11 mouse cellular contexts compared by ENCODE assay signal in genomic region chr8:94964828-94965227, GRCm38 (mm10). TPM values are rescaled to one million over a fixed set of nuclear protein-coding genes. Genes with fewer than 3 reads are reported as not detected.
A peak's percentile ranks its signal among the peaks of the same experiment; 100 is the strongest.
DNase-seq lines count a peak whose midpoint lies in the region; ATAC-seq lines count a peak whose summit lies in the region.
"Had no signal": no experiment of that assay in that cellular context is flagged by ENCODE, and none has a peak within 500 bp of the region (broad histone marks: within the 10 kb centered on the region; RNA-seq: fewer than 3 reads in every experiment).

No protein-coding gene starts in this region.

- peaks cover 4% of the 10 kb centered on the region; the same call in 1 of the 2 replicates for H3K27me3 ChIP-seq in forebrain, embryonic 10.5 days (ENCODE audit: poor library complexity, severe bottlenecking)
- H3K27me3 ChIP-seq in forebrain, embryonic 12.5 days, result no peaks in the 10 kb centered on the region
- H3K27me3 ChIP-seq in liver, embryonic 15.5 days, result no peaks in the 10 kb centered on the region
- H3K27me3 ChIP-seq in forebrain, embryonic 13.5 days, result no peaks in the 10 kb centered on the region
- no peaks in the 10 kb centered on the region for H3K27me3 ChIP-seq in midbrain, embryonic 11.5 days (ENCODE audit: control insufficient read depth, insufficient read depth, low read length)

- 0 out of 2 replicates have a peak overlapping the region, but pooled peaks have one; percentile 6 for H3K27ac ChIP-seq in forebrain, embryonic 10.5 days
- H3K27ac ChIP-seq in forebrain, embryonic 12.5 days, result no peak overlapping the region
- H3K27ac ChIP-seq in liver, embryonic 15.5 days (replicated peaks), result peak overlapping the region; percentile 95
- no peak overlapping the region for H3K27ac ChIP-seq in forebrain, embryonic 13.5 days
- H3K27ac ChIP-seq in midbrain, embryonic 11.5 days (ENCODE audit: low read depth, low read length), result no peak overlapping the region
- H3K27ac ChIP-seq: hindbrain, postnatal 0 days had no signal

- no peak overlapping the region for H3K9ac ChIP-seq in forebrain, embryonic 12.5 days
- peak overlapping the region; percentile 43 for H3K9ac ChIP-seq in liver, embryonic 15.5 days
- no peak overlapping the region for H3K9ac ChIP-seq in forebrain, embryonic 13.5 days
- no peak overlapping the region for H3K9ac ChIP-seq in midbrain, embryonic 11.5 days (ENCODE audit: low read length)

- H3K9me3 ChIP-seq in forebrain, embryonic 10.5 days, result no peaks in the 10 kb centered on the region
- H3K9me3 ChIP-seq in forebrain, embryonic 12.5 days, result no peaks in the 10 kb centered on the region
- H3K9me3 ChIP-seq in liver, embryonic 15.5 days (replicated peaks), result no peaks in the 10 kb centered on the region
- H3K9me3 ChIP-seq in forebrain, embryonic 13.5 days (replicated peaks), result no peaks in the 10 kb centered on the region
- H3K9me3 ChIP-seq in midbrain, embryonic 11.5 days (ENCODE audit: control insufficient read depth, low read length), result no peaks in the 10 kb centered on the region

- H3K4me2 ChIP-seq in forebrain, embryonic 12.5 days, result no peak overlapping the region
- peak overlapping the region; percentile 54 for H3K4me2 ChIP-seq in liver, embryonic 15.5 days
- no peak overlapping the region for H3K4me2 ChIP-seq in forebrain, embryonic 13.5 days
- H3K4me2 ChIP-seq in midbrain, embryonic 11.5 days, result no peak overlapping the region

- H3K36me3 ChIP-seq in forebrain, embryonic 10.5 days (replicated peaks), result no peaks in the 10 kb centered on the region
- no peaks in the 10 kb centered on the region for H3K36me3 ChIP-seq in forebrain, embryonic 12.5 days (replicated peaks)
- no peaks in the 10 kb centered on the region for H3K36me3 ChIP-seq in liver, embryonic 15.5 days (replicated peaks)
- H3K36me3 ChIP-seq in forebrain, embryonic 13.5 days (ENCODE audit: poor library complexity, severe bottlenecking), result no peaks in the 10 kb centered on the region
- no peaks in the 10 kb centered on the region for H3K36me3 ChIP-seq in midbrain, embryonic 11.5 days (ENCODE audit: control insufficient read depth, insufficient read depth, low read length)

- DNase-seq in forebrain, embryonic 10.5 days (ENCODE audit: extremely low spot score, low spot score), result no peak
- peak; percentile 46 for DNase-seq in spleen, adult 12 weeks (ENCODE audit: low spot score)
- no peak for DNase-seq in spleen, adult 18-20 months
- peak; percentile 86 for DNase-seq in yolk sac, embryonic 10.5 days (ENCODE audit: low spot score)
- DNase-seq in midbrain, embryonic 11.5 days (ENCODE audit: low spot score, missing footprints), result no peak
- DNase-seq: midbrain, embryonic 14.5 days; right cerebral cortex, postnatal 14 days had no signal

- no peak for ATAC-seq in forebrain, embryonic 12.5 days (ENCODE audit: low FRiP score)
- ATAC-seq in liver, embryonic 15.5 days (ENCODE audit: insufficient read depth), result peak; percentile 93
- no peak for ATAC-seq in forebrain, embryonic 13.5 days
- no peak for ATAC-seq in midbrain, embryonic 11.5 days (ENCODE audit: low FRiP score)
- ATAC-seq: hindbrain, postnatal 0 days had no signal

- peaks cover 7% of the 10 kb centered on the region; the same call in 1 of the 2 replicates for H3K4me1 ChIP-seq in forebrain, embryonic 10.5 days
- H3K4me1 ChIP-seq in forebrain, embryonic 12.5 days, result no peaks in the 10 kb centered on the region
- H3K4me1 ChIP-seq in liver, embryonic 15.5 days (replicated peaks), result peaks cover 87% of the 10 kb centered on the region
- H3K4me1 ChIP-seq in forebrain, embryonic 13.5 days, result peaks cover 10% of the 10 kb centered on the region
- H3K4me1 ChIP-seq in midbrain, embryonic 11.5 days (ENCODE audit: control insufficient read depth, insufficient read depth, low read length), result no peaks in the 10 kb centered on the region

- H3K4me3 ChIP-seq in forebrain, embryonic 10.5 days, result no peak overlapping the region
- no peak overlapping the region for H3K4me3 ChIP-seq in forebrain, embryonic 12.5 days (replicated peaks)
- H3K4me3 ChIP-seq in liver, embryonic 15.5 days (replicated peaks), result peak overlapping the region; percentile 35
- no peak overlapping the region for H3K4me3 ChIP-seq in forebrain, embryonic 13.5 days
- no peak overlapping the region for H3K4me3 ChIP-seq in midbrain, embryonic 11.5 days (ENCODE audit: low read depth, low read length)

- WGBS in forebrain, embryonic 10.5 days, result 78% methylated on average over 10 of the region's 10 CpGs
- WGBS in forebrain, embryonic 12.5 days, result 80% methylated on average over 10 of the region's 10 CpGs
- under 1% methylated on average over 10 of the region's 10 CpGs for WGBS in liver, embryonic 15.5 days (ENCODE audit: insufficient replicate concordance)
- WGBS in forebrain, embryonic 13.5 days, result 80% methylated on average over 10 of the region's 10 CpGs
- 66% methylated on average over 10 of the region's 10 CpGs for WGBS in midbrain, embryonic 11.5 days

RNA-seq across cellular contexts. Expression of gene Adgrg1, which starts 9.7 kb away (rescaled TPM):
- 94.8 and 107 TPM in 2 replicates for polyA plus RNA-seq in forebrain, embryonic 10.5 days (2016; fragmentation: Nextera tagmentation; extraction: Ambion mirVana)
- polyA plus RNA-seq in forebrain, embryonic 12.5 days (2016; fragmentation: Nextera tagmentation; extraction: Ambion mirVana), result 180 and 222 TPM in 2 replicates
- polyA plus RNA-seq in liver, embryonic 15.5 days (2015; fragmentation: Nextera tagmentation; extraction: Ambion mirVana), result 45.2 and 46.1 TPM in 2 replicates
- polyA plus RNA-seq in forebrain, embryonic 13.5 days (2015; fragmentation: Nextera tagmentation; extraction: Ambion mirVana), result 156 and 178 TPM in 2 replicates
- 153 and 157 TPM in 2 replicates for polyA plus RNA-seq in midbrain, embryonic 11.5 days (2014; fragmentation: Nextera tagmentation; extraction: Ambion mirVana)

RNA-seq across cellular contexts. Expression of gene Adgrg5, which starts 41.3 kb away (rescaled TPM):
- polyA plus RNA-seq in forebrain, embryonic 10.5 days (2016; fragmentation: Nextera tagmentation; extraction: Ambion mirVana), result 0.43 and 0.62 TPM in 2 replicates
- polyA plus RNA-seq in forebrain, embryonic 12.5 days (2016; fragmentation: Nextera tagmentation; extraction: Ambion mirVana), result not detected in 2 replicates
- polyA plus RNA-seq in liver, embryonic 15.5 days (2015; fragmentation: Nextera tagmentation; extraction: Ambion mirVana), result 0.25 TPM in 2 replicates
- 0.19 TPM in 1 of 2 replicates, not detected in the other for polyA plus RNA-seq in forebrain, embryonic 13.5 days (2015; fragmentation: Nextera tagmentation; extraction: Ambion mirVana)
- polyA plus RNA-seq in midbrain, embryonic 11.5 days (2014; fragmentation: Nextera tagmentation; extraction: Ambion mirVana), result 0.36 and 0.40 TPM in 2 replicates

RNA-seq across cellular contexts. Expression of gene Ccdc102a, which starts 46.9 kb away (rescaled TPM):
- polyA plus RNA-seq in forebrain, embryonic 10.5 days (2016; fragmentation: Nextera tagmentation; extraction: Ambion mirVana), result 11.9 and 13.5 TPM in 2 replicates
- polyA plus RNA-seq in forebrain, embryonic 12.5 days (2016; fragmentation: Nextera tagmentation; extraction: Ambion mirVana), result 11.8 and 15.9 TPM in 2 replicates
- polyA plus RNA-seq in liver, embryonic 15.5 days (2015; fragmentation: Nextera tagmentation; extraction: Ambion mirVana), result 2.3 TPM in 2 replicates
- 5.6 TPM in 2 replicates for polyA plus RNA-seq in forebrain, embryonic 13.5 days (2015; fragmentation: Nextera tagmentation; extraction: Ambion mirVana)
- 13.5 and 15.9 TPM in 2 replicates for polyA plus RNA-seq in midbrain, embryonic 11.5 days (2014; fragmentation: Nextera tagmentation; extraction: Ambion mirVana)

RNA-seq across cellular contexts. Expression of gene Adgrg3, which starts 52.7 kb away (rescaled TPM):
- polyA plus RNA-seq in forebrain, embryonic 10.5 days (2016; fragmentation: Nextera tagmentation; extraction: Ambion mirVana), result 4.9 and 5.2 TPM in 2 replicates
- polyA plus RNA-seq in forebrain, embryonic 12.5 days (2016; fragmentation: Nextera tagmentation; extraction: Ambion mirVana), result 1.7 and 2.4 TPM in 2 replicates
- 8.3 and 9.3 TPM in 2 replicates for polyA plus RNA-seq in liver, embryonic 15.5 days (2015; fragmentation: Nextera tagmentation; extraction: Ambion mirVana)
- 0.79 and 1.0 TPM in 2 replicates for polyA plus RNA-seq in forebrain, embryonic 13.5 days (2015; fragmentation: Nextera tagmentation; extraction: Ambion mirVana)
- 2.6 and 2.8 TPM in 2 replicates for polyA plus RNA-seq in midbrain, embryonic 11.5 days (2014; fragmentation: Nextera tagmentation; extraction: Ambion mirVana)

Comparison
In these comparisons a context has a peak if more than half of its experiments do, and no peak if none do; other contexts are left out.
1. DNase-seq: peak in spleen, adult 12 weeks (single experiment) and yolk sac, embryonic 10.5 days (single experiment); none in forebrain, embryonic 10.5 days (single experiment), spleen, adult 18-20 months (0 of 2) and midbrain, embryonic 11.5 days (single experiment).
2. H3K27ac ChIP-seq: peak in forebrain, embryonic 10.5 days (single experiment) and liver, embryonic 15.5 days (single experiment); none in forebrain, embryonic 12.5 days (single experiment), forebrain, embryonic 13.5 days (single experiment) and midbrain, embryonic 11.5 days (single experiment).